Mouse (Mus musculus): ENCODE measurements around the gene Acvr1. TPM values are rescaled to one million over a fixed set of nuclear protein-coding genes. Genes with fewer than 3 reads are reported as not detected.

Acvr1 gene
- total RNA-seq, 4 experiments from 2014 or later, result 14.2 to 17.0 (median 15.0) TPM

DNA sequence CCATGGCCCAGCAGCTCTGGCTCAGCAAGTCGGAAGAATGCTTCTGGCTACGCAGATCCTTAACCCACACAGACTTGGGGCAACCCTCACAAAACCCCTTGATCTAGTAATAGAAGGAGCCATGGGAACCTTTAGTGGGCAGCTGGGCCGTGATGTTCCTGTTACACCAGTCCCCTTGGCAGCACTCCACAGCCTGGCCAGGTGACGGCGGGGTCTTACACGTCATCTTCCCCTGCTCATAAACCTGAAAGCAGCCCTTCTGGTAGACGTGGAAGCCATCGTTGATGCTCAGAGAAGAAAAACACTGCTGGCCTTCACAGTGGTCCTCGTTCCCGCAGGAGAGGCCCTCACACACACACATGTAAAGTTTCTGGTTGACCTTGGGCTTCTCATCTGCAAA is 87.4 kb downstream of the Acvr1 start:
- no peak for DNase-seq (ENCODE audit: low spot score)

DNA sequence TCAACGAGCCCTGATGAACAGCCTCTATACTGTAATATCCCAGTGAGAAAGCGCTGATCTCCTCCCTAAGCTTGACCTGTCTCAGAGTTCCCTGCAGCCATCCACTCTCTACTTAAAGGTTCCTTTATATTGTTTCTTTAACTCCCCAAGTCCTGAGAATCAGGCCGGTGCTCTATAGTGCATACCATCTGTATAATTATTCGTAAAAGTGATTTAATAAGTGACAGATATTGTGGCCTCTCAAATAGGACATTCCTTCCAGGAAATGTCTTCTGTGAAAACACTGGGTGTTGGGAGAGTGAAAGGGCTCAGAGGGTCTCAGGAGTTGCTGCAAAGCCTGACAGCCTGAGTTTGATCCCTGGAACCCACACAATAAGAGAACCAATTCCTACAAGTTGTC is 88.8 kb downstream of the Acvr1 start:
- DNase-seq (ENCODE audit: low spot score), result no peak

DNA sequence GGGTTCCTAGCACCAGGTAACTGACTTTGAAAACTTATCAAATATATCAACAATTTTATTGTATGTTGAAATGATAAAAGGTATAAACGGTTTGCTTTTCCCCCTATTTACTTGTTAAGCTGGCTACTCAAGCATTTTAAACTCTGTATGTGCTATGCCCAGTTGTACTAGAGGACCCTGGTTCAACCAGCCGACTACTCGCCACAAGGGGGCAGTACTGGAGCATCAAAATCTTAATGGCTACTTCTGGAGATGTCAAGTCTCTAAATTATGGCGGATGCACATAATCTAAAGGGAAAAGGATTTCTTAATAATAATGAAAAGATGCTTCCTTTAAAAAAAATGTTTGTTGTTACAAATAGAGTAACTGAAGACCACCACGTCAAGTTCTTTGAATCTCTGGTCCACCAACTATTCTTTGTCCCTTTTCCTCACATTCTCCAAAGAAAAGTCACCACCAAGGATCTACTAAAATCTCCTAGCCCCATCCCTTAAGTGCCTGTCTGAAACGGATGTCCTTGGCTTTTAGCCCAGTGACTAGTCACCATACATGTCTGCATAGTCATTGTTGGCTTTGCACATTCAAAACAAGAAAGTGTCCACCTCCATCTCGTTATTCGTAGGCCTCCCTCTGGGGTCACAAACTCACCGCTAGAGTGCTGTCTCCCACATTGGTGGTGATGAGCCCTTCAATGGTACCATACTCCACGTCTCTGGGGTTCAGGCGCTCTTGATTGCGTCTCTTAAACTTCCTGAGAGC is 89.8 kb downstream of the Acvr1 start:
- peak; percentile 88 for DNase-seq (ENCODE audit: low spot score)

DNA sequence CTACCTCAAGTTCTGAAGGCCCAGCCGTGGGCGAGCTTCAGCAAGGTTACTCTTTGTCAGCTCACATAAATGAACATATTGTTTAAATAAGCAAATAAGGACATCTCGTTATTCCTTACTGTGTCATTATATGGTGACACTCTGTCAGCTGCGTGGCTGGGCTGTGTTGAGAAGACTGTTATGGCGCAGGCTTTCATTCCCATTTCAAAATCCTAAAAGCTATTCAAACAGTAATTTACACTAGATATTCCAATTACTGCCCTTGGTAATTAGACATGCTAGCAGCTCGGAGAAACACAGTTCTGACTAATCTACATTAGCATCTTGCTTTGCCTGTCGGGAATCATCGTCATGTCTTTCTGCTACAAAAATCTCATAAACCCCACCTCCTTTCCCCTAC is 91.4 kb downstream of the Acvr1 start:
- DNase-seq (ENCODE audit: low spot score), result no peak

DNA sequence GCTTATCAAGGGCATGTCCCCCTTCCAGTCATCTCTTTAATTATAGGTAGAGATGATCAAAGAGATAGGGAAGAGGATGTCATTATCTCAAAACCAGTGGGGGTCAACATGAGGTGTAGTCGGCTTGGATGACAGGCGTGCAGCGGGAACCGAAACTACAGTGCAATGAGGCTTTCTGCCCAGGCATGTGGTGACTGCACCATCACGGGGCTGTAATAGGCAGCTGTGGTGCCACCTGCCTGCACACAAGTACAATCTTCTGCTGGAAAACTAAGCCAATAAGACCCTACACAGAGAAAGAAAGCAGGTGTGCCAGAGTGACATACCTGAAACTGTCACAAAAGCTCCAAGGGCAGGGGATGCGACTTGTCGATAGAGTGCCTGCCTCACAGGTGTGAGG is 96.7 kb downstream of the Acvr1 start:
- DNase-seq (ENCODE audit: low spot score), result no peak

DNA sequence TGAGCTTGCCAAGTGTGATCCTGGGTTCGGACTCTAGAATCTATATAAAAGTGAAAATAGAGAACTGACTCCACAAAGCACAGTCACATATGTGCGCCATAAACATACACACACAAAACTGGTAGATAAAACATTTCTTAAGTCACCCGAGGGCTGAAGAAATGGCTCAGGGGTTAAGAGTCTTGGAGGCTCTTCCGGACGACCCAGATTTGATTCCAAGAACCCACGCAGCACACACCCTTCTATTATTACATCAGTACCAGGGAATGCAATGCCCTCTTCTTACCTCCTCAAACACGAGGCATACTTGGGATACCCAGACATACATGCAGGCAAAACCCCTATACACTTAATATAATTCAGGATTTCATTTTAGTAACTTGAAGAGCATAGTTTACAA is 97.1 kb downstream of the Acvr1 start, which contains the start of gene Gm17409:
TSS of gene Gm17409 (plus strand) at position 301 of the 400 bp plus-strand sequence.
- no peak for DNase-seq (ENCODE audit: low spot score)

DNA sequence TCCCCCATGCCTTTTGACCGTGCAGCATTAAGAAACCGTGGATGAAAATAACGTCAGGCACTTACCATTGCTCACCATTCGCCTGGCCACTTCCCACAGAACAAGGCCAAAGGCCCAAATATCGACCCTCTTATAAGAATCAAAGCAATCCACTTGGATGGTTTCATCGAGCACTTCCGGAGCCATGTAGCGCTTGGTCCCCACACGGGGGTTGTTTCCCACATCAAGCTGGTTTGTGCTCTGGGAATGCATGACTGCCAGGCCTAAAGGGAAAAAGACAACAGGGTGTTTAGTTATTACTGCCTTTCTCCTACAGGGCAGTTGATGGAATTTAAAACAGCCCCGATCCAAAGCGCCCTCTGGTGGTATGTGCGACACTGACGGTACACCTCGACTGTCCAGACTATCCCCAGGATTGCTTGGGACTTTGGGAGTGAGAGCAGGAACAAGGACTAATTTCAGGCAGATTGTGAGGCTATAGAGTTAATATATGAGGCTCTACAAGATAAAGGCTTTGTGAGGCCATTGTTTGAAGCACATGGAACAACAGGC is 108.1 kb downstream of the Acvr1 start:
- no peak for DNase-seq (ENCODE audit: low spot score)

DNA sequence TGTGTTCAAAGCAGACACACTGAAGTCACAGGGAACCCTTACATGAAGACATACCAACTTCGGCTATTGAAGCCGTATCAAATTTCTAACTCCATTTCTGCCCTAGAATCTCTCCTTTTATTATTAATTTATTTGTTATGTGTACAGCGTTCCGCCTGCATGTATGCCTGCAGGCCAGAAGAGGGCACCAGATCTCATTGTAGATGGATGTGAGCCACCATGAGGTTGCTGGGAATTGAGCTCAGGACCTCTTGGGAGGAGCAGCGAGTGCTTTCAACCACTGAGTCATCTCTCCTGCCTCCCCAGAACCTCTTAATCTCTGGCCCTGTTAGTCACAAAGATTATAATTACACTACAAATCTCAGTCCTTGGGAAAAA is 109.5 kb downstream of the Acvr1 start:
- no peak for DNase-seq (ENCODE audit: low spot score)

DNA sequence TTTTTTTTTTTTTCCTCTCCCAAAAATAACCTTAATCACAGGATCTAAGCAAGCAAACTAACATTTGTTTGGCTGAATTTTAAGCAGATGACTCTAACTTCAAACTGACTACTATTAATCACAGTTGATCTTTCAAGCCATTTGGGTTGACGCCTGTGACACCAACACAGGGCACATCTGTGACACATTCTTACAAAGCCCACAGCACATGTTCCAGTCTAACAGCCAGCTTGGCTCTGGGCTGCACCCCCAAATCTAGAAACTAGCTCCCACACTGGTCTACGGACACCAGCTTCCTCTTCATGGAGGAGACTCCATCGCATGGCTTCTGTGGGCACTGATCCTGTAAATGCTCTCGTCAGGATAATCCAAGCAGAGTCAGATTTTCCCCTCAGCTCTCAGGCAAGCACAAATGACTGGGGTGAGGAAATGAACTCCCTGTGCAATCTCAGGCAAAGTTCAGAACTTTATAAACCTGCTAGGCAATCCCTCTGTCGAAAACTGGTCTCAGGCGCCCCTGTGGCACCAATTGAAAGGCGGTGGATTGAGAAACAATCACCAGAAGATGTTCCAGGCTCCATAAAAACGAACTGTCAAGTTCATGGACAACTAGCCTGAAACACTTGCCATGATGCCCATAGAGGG is 110.0 kb downstream of the Acvr1 start:
- no peak for DNase-seq (ENCODE audit: low spot score)

DNA sequence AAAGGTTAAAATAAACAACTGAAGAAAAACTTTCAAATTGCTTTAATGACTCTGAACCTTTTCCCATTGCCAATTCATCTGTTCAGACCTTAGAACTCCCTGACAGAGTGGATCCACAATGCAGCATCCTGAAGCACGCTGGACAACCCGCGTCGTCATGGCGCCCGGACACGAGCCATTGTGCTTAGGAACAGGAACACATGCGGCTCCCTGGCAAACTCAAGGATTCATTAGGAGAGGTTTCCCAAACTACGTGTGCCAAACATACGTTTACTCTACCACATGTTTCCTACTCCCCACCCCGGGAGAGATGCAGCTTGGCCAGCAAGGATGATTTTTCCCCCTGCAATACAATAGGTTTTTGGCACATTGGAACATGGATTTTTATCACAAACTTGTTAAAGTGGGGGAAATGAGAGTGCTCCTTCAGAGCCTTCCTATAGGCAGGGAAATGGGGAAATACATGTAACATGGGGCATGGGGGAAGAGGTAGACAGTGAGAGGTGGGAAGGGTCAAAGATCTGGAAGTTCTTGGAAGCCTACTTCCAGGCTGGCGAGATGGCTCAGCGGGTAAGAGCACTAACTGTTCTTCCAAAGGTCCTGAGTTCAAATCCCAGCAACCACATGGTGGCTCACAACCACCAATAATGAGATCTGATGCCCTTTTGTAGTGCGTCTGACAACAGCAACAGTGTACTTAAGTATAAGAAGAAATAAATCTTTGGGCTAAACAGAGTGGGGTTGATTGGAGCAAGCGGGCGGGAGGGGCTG is 112.7 kb downstream of the Acvr1 start:
- no peak for DNase-seq (ENCODE audit: low spot score)

DNA sequence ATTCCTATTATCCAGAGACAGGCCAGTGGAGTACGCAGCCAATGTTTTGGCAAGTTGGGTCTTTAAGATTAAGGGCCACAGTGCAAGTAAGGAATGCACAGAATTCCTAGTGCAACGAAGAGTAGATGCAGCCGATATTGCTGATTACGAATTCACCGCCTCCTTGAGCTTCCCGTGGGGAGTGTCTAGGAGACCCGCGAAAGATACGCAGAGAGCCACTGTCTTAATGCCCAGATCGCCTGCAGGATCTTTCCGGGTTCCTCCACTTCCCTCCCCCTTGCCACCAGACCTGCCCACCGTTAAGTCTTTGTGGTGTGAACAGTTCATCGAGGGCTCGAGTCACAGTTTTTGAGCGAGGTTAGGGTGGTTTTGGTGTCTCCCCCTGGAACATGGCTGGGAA is 120.0 kb downstream of the Acvr1 start:
- DNase-seq (ENCODE audit: low spot score), result no peak

DNA sequence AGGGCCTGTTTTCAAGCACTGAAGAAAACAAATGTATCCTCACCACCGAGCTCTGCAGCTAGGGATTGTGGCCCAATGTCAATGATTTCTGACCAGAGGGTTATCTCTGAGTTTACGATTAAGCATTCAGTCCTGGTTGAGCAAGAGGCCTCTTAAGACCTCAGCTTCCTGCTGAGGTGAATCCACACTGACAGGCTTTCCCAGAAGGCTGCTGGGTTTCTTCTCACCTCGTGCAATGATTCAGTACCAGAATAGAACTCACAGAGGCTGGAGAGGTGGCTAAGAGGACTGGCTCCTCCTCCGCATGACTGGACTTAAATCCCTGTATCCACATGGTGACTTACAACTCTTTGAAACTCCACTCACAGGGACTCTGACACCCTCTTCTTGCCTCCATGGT is 123.8 kb downstream of the Acvr1 start:
- no peak for DNase-seq (ENCODE audit: low spot score)

DNA sequence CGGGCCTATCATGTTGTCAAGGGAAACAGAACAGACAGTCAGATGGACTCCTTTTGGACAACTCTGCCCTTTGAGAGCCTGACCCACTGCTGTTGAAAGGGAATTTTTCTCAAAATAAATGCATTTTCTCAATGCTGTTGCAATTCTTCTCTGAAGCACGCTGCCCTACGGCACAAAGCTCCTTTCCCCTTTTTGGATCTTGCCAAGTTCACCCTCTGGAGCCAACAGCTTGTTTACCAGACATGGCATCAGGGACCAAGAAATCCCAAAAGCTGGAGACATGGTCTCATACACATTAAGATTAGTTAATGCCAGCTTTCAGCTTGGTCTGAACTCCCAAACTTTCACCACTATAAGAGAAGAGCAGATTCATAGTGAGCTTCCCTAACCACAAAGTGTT is 130.0 kb downstream of the Acvr1 start:
- no peak for DNase-seq (ENCODE audit: low spot score)

DNA sequence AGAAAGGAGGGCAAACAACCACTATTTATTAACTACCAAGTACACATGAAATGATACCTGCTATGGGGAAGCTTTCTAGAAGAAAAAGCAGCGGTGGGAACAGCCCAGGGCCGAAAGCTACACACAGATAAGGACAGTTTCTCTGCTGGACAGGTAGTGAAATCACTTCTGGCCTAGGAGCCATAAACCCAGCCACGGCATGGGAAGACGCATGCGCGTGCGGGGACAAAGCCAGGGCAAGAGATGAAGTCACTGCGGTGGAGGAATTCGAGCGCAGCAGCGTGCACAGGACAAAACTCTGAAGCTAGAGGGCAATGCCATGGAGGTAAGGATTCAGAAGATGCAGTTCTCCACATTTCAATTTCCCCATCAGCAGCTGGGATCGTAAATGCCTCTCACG is 131.4 kb downstream of the Acvr1 start:
- no peak for DNase-seq (ENCODE audit: low spot score)

DNA sequence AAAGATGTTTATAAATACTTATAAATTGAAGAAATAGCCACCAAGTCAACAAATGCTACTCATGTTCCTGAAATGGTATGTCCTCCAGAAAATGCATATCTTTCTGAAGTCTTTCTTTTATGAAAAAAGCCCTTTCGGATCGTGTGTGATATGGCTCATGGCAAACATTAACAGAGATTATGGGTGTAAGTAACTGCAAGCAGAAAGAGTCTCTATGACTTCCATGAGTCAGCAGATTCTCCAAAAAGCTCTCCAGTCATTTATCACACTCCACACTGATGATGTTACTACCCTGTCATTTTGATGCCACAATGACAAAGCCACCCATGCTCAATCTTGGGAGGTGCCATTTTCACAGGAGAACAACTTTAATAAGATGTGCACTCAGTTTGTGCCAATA is 132.5 kb downstream of the Acvr1 start:
- DNase-seq (ENCODE audit: low spot score), result no peak

DNA sequence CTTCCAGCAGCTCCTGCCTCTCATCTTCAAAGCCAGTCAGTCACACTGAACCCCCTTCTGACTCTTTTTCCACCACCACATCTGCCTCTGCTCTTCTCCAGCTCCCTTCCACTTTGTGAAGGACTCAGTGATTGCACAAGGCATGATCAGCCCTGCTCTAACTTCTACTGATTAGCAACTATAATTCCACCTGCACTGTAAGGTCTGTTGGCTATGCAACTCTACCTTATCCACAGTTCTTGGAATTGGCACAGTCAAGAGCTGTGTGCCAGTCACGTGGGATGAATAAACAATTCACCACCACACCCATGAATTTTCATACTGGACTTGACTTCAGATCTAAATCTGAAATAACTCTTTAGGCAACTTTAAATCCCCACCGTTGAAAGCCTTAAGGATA is 133.6 kb downstream of the Acvr1 start:
- DNase-seq (ENCODE audit: low spot score), result no peak

DNA sequence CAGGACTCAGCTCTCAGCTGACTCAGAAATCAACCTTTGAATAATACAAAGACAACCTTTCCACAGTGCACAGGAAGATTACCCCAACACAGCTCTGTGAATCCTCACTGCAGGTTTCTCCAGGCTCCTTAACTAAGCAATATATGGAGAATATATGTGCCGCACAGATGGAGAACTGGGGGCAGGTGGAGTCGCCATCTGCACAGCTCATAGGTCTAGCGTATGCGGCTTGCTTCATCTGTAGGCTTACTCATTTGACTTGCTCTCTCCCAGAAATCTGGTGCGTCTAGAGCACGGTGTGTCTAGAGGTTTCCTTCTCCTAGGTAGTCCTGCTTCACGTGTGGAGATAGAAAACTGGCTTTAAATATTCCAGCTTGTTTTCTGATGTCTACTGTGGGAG is 134.7 kb downstream of the Acvr1 start:
- DNase-seq (ENCODE audit: low spot score), result no peak

DNA sequence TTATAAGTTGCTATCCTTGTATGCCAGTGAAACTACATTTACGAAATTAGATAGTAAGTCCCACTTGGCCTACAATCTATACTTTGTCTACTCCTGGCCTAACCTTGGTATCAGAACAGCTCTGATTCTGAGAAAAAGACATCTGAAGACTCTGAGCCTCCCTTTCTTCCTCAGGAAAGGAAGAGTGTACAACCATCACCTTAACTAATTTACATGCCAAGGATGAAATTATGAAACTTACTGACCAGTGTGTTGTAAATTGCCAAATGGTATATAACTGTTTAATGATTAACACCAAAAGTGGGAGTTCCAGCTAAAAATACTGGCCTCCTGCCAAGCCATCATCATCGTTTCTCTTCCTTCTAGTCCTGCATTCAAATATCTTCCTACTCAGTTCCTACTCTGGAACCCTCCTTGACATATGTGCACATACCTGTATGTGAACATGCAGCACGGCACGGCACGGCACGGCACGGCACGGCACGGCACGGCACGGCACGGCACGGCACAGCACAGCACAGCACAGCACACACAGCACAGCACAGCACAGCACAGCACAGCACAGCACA is 141.4 kb downstream of the Acvr1 start:
- no peak for DNase-seq (ENCODE audit: low spot score)

DNA sequence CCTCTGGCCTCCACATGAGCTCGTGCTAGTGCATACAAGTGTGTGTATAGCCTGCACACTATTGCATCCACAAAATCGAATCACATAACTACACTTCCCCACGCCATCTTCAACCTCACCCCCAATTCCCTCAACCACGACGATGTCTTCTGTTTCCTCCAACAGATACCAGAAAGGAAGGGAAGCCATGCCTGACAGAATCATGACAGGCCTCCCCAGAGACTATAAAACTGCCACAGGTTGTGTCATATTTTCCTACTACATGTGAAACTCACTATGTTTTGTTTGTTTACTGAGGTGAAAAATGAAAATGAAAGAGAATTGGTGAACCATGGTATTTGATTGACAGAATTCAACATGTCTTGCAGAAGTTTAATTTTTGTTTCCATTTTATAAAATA is 143.6 kb downstream of the Acvr1 start:
- DNase-seq (ENCODE audit: low spot score), result no peak

DNA sequence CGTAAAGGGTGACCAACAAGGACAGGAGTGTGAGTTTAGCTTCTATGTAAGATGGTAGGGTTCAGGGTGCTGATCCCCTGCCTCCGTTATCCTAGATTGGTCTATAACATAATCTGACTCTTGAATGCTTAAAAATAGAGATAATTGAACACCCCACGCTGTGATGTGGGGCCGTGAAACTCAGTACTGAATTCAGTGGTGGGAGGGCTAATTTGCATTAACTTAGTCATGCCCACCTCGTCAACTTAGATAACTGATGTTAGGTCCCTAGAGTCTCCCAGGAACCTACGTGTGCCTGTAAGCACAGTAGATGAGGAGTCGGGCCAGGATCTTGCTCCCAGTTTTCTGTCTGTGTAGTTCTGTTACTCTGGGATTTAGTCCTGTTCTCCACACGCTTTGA is 147.4 kb downstream of the Acvr1 start:
- DNase-seq (ENCODE audit: low spot score), result no peak

DNA sequence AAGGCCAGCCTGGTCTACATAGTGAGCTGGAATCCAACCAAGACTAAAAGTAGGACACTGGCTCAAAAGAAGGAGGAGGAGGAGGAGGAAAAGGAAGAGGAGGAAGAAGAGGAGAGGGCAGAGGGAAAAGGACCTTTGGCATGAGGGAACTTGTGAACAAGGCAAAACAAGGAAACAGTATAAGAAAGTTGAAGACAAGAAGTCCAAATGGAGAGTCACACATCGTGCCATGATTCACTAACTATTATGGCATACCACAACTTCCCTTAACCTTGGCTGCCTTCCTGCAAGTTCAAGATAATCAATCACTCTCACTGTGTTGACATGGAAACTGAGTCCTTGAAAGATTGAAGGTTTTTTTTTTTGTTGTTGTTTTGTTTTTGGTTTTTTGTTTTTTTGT is 148.8 kb downstream of the Acvr1 start:
- DNase-seq (ENCODE audit: low spot score), result no peak

DNA sequence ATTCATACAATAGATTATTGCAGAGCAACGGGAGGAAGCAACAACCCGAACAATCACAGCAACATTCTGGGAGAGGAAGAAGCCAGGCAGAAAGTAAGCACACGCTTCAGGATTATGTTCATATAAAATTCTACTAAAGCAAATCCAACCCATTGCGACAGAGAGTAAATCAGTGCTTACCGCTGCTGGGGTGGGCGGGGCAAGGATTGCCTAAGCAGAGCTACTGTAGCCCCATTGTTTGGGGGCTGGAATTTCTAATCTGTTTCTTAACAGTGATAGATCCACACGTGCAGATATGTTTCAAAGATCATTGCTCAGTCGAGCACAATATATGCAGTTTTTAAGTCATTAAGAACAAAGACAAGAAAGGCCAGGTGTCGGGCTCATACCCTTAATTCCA is 149.3 kb downstream of the Acvr1 start:
- no peak for DNase-seq (ENCODE audit: low spot score)
